Mouse (Mus musculus) hematopoietic stem cell, adult 5-6 weeks (primary cell): Measurements from ENCODE around the gene Gng12. TPM values are rescaled to one million over a fixed set of nuclear protein-coding genes. Genes with fewer than 3 reads are reported as not detected.
A peak's percentile ranks its signal among the peaks of the same experiment; 100 is the strongest.
"Not testable (repeated sequence)": the region's sequence is repeated elsewhere in the genome, so short reads cannot be mapped to it uniquely, and the experiment has no call there.

ENCODE experiments used
- ATAC-seq, 2 experiments: fragments of 125-278 bp in 1 of 2; replicated peaks in 1 of 2; 2 replicates each; pipeline ENCODE4 v1.8.0; 2016 to 2017; ENCODE audit warnings: inconsistent platforms in 2 of 2, mild to moderate bottlenecking in 2 of 2, moderate number of reproducible peaks in 2 of 2, low read depth in 1 of 2, moderate TSS enrichment in 1 of 2; ENCODE audit not compliant: low FRiP score in 2 of 2, poor library complexity in 2 of 2, severe bottlenecking in 2 of 2, insufficient read depth in 1 of 2, low TSS enrichment in 1 of 2
- total RNA-seq: library from RNA; stranded (forward); fragments of 172-1452, 232-1000 nt; gene quantifications from 2 replicates; pipeline ENCODE4 v1.2.3, GENCODE M21; 2017

The Gng12 gene
- total RNA-seq, 1 experiment from 2014 or later = 83.1 TPM

DNA sequence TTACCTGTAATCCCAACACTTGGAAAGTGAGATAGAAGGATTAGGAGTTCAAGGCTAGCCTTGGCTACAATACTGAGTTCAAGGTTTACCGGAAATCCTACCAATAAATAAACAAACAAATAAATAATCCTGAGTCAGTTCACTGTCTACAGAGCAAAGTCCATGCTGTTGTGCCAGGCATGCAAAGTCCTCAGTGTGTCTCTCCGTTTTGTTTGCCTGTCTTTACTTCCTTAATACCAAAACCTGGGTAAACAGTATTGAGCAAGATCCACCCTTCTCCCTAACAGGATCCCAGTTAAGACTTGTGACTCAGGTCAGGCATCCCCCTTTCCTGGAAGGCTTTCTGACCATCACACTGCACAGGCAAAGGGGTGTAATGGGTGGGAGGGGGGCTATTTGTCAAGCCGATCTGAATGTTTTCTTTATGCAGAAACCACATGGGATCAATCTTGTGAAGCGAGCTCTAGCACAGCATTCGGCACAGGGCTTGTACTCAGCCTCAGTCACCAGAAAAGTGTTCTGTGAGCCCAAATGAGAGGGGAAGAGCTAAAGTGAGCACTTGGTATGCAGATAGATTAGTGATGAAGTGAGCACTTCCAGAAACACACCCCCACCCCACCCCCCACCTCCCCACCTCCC lies 133.2 kb downstream of the Gng12 start:
- ATAC-seq = no peak

DNA sequence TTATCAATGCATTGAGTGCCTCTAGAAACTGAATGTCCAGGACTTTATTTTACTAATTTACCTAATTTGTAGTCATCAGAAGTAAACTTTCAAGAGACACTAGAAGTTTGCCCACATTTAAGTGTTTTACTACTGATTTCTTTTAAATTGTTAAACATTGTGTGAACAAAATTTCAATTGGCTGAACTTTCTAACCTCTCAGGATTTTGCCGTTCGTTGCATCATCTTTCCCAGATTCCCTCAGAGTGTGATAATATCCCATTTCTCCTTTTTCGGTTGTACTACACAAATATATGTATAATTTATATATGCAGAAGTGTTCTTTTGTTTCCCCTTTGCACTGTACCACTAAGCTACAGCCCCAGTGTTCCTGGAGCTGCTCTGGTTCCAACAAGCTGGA lies 133.8 kb downstream of the Gng12 start:
- ATAC-seq = no peak

DNA sequence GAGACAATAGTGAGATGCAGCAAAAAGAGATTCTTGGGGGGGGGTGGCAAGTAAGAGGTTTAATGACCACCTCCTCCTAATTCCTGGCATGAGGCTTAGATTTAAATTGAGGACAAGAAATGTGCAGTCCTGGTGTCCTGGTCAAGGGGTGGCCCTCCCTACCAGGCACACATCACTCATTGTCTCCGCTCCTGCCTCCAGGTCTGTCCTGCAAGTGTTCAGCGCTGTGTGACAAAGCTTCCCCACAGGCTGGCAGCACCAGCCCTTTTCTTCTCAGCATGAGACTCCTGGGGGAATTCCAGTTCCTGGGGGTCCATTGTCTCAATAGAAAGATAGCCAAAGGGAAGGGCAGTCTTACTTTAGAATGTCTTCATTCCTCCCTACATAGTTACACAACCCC lies 134.2 kb downstream of the Gng12 start:
- ATAC-seq = no peak

DNA sequence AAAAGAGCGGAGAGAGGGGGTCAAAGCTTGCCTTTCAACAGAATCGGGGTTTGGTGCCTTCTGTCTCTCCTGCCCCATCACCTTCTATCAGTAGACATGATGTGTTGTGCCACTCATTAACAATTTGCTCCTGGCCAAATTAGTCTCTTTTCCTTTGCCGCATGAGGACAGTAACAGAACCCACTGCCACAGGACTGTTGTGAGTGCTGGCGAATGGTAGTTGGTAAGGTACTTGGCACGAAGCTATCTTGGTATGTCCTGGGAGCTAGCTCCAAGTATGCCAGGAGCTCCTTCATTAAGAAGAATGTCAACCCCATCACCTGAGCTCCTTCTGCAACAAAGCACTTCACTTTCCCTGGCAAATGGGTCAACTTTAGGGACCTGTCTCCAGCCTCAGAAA lies 134.6 kb downstream of the Gng12 start:
- no peak for ATAC-seq

DNA sequence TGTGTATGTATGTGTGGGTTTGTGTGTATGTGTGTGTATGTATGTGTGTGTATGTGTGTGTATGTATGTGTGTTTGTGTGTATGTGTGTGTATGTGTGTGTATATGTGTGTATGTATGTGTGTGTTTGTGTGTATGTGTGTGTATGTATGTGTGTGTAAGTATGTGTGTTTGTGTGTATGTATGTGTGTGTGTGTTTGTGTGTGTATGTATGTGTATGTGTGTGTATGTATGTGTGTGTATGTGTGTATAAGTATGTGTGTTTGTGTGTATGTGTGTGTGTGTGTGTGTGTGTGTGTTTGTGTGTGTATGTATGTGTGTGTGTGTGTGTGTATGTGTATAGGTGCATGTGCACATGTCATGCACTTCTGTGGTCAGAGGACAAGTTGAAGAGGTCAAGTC lies 136.4 kb downstream of the Gng12 start:
- not testable (repeated sequence) for ATAC-seq

DNA sequence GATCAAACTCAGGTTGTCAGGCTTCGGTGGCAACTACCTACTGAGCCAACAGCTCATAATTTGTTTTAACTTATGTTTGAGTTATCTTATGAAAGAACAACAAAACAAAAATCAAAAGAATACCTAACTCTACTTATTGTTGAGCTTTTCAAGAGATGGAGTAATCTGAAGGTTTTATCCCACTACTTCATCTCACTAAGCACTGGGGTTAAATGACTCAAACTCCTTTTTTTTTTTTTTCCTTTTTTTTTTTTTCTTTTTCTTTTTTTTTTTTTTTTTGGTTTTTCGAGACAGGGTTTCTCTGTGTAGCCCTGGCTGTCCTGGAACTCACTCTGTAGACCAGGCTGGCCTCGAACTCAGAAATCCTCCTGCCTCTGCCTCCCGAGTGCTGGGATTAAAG lies 136.8 kb downstream of the Gng12 start:
- not testable (repeated sequence) for ATAC-seq

DNA sequence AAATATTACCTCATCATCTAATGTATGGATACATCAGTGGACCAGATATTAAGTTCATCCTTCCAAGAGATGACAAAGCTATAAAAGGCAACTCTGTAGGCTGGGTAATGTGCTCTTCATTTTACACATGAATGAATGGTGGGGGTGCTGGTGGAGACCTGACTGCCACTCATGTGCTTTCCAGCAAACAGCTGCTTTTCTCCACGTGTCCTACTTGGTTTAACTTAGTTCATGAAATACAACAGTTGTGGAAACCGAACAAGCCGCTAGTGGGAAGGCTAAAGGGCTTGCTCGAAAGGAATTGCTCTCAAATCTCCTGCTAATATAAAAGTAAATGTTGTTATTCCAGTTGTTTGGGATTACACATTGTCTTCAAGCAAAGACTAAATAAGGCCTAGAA lies 137.4 kb downstream of the Gng12 start:
- no peak for ATAC-seq

DNA sequence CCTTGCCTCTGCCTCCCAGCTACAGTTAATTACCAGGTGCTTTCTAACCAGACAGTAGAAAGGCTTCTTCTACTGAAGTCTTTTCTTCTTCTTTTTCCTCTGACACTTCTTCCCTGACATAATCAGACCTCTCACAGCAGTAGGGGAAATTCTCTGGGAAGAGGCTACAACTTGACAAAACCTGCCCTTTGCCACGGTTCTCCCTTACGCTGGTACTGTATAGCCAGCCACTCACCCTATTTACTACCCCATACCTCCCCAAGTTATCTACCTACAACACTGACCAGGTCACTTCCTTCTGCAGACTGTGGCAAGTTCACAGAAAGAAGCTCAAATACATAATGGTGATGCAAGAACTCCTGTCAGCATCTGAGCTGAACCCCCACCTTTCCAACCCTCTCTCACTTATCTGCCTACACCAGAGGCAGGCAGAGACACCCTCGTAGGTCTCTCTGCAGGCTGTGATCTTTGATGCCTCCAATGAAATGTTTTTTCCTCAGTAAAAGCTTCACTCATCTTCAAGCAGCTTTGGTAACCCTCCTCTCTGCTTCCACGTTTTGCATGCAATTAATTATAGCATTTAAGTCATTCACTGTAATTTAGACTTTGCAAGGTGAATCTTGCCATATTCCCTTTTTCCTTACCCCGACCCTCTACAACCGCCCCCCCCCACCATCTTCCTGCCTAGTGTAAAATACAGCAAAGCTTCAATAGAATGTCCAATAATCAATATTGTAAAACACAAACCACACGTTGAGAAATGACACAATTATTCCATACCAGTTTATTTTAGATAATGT lies 138.3 kb downstream of the Gng12 start:
- peak in 1 of 2 experiments; percentile 5; a peak in 1 of 4 replicates for ATAC-seq

DNA sequence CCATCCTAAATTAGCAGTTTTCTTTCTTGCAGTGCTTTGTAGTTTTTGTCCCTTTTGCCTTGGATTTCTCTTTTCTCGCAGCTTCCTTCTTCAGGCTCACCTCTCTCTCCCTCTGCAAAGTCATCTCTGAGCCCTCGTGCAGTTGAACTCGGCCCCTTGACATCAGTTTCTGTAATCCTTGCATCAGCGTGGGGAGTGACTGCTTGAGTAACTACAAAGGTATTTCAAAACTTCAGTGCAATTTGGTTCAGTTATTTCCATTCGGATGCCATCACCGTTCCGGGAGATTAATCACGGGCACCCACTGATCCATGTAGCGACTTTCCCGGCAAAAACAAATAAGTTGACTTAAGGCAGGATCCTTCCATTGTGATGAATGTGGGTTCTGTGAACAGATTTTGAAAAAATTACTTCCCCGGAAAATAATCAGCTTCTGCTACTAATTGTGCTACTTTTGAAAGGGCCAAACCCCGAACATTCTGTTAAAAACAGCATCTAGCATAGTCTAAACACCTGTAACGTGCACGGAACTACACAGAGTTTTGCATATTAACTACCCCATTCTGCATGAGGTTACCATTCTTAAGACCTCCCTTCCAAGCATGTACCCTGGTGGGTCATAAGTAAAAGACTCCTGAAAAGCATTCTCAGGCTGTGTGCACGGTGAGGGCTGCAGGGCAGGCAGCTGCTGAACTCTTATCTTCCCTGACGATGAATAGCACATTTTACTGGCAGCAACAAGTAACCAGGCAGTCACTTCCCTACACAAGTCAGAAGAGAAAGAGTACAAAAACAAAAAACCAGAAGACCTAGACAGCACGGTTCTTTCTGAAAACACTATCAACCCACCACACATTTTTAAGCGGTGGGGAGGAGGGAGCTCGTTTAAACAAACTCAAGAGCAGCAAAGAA lies 139.4 kb downstream of the Gng12 start:
- peak; percentile 14 to 17; a peak in 2 of 4 replicates for ATAC-seq

DNA sequence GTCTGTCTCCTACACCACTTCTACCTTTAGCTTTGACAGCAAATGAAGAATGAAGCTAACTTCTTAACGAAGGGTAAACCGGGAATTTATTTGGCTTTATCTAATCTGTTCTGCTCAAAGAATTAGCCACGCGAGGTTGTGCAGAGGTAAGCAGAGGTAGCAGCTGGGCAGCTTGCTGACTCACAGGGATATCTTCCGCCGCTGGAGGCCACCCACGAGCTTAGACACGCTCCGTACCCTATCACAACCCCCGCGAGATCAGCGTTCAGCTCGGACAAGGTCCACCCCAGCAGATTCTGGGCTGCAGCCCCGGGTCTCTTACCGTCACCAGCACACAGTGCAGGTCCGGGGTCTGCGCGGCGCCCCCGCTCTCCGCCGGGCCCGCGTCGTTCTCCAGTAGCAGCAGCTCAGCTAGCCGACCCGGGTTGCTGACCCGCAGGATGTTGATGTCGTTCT lies 140.2 kb downstream of the Gng12 start:
- peak; percentile 62 to 65 for ATAC-seq

DNA sequence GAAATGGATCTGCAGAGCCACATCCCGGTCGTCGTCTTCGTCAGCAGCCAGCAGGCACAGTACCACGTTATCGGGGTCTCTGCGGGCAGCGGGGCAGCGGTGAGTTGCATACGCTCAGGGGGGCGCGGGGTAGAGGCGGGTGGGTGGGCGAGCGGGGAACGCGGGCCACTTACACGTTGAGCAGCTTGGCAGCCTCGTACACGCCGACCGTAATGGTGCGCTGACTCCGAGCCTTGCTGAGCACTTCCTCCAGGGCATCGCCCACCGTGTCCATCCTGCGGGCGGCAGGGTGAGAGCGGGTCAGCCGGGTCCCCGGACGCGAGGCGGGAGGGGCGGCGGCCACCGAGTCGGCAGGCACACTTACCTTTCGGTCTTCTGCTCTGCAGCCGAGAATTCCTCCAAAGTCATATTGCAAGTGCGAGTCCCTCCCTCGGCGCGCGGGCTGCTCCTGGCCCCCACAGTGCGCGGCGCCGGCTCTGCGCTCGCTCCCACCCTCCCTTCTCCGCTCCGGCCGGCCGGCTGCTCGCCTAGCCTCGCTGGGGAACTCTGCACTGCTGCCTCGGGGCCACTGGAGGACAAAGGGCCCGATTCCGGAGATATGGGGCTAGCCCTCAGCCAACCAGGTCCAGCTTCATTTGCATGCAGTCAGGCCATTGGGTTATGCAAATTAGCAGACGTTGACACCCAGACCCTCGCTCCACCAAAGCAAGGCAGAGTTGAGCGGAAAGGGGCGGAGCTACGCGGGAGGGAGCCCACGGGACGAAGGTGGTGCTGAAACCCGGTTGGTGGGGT lies 140.8 kb downstream of the Gng12 start, which contains the start of gene Gadd45a:
Gene Gadd45a (minus strand): TSS at position 621 of the 792 bp plus-strand sequence.
- ATAC-seq = peak; percentile 93 to 94

DNA sequence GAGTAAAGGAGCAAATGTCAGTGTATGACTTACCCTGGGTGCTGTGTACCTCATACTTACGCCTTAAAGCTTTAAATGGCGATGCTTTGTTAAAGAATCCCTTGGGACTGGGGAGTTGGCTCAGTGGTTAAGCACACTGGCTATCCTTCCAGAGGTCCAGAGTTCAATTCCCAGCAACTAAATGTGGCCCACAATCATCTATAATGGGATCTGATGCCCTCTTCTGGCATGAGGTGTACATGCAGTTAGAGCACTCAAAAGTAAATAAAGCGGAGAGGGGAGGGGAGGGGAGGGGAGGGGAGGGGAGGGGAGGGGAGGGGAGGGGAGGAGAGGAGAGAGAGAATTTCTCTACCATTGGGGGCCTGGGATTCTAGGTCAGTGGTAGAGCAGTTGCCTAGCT lies 142.8 kb downstream of the Gng12 start:
- no peak for ATAC-seq

DNA sequence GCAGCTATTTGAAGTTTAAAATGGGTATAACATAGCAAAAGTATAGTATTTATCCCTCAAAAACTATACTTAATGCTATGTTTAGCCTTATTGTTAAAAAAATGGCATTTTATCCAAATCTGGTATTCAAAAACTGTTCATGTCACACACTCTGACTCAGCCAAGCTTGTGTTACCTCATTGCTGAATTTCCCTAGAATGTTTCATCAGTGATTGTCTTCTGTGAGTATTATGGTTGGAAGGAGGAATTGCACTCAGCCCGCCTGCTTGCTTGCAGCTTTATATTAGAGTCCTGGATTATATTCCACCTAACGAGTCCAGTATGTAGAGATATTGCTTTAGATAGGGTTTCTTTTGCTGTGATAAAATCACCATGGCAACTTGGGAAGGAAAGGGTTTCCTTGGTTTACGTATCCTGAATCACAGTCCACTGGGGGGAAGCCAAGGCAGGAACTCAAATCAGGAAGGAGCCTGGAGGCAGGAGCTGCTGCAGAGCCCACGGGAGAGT lies 144.8 kb downstream of the Gng12 start:
- ATAC-seq = no peak

DNA sequence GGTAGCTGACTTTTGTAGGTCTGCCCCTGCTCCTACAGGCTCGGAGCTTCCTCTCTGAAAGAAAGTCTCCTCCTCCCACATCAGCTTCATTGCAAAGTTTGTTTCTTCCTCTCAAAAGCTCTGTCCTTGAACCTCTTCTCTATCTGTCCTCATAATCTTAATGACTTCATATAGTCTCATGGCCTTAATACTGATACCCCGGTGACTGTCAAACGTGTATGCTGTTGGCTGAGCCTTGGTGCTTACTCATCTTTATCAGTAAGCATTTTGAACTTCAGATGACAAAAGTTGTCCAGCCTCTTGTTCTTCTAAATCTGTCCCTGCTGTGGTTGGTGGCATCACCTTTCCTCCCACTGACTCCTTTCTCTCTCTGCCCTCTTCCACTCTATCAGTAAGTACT lies 149.2 kb downstream of the Gng12 start:
- ATAC-seq = no peak

DNA sequence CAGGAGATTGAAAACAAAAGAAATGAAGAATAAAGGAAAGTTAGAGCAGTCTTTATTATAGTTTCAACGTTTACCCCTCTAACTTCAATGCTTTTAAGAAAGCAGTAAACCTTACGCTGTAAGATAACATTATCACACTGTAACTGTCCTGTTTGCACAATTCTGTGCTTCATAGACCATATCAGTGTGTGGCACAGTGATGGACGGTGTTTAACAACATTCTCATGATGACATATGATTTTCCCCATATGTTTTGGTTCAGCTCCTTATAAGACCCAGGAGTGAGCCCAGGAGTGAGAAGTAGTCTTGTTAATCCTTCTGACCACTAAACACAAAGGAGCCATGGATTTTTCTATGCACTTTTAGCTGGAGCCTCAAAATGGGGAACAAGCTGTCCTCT lies 150.7 kb downstream of the Gng12 start:
- ATAC-seq = no peak

DNA sequence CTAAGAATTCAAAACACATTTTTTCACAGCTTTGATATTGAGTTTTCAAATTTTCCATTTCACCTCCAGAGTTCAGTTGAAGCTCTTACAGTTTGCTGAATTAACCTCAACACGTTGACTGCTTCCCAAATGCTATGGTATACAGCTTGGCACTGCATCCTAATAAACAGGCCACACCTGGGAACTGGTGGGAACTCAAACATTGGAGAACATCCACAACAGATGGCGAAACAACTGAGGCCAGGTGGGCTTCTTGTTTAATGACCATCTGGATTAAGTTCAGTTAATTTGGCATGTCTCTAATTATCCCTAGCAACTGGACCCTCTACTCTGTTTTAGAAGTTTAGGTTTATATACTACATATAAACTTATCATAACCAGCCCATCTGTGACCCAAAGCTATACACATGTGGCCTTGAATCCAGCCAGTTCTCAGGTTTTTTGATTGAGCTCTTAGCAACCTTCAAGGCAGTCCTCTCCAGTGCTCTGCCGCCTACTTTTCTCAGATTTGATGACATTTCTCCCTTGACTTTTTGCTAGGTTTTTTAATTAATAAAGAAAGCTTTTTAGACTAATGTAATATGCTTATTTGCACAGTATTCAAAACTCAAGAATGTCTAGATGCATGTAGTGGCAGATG lies 152.0 kb downstream of the Gng12 start:
- no peak for ATAC-seq
